Mouse (Mus musculus): Measurements from ENCODE around the gene Frem1. TPM values are rescaled to one million over a fixed set of nuclear protein-coding genes. Genes with fewer than 3 reads are reported as not detected.

The Frem1 gene
- polyA plus RNA-seq, 1 experiment from 2014 or later, result 14.3 TPM

DNA sequence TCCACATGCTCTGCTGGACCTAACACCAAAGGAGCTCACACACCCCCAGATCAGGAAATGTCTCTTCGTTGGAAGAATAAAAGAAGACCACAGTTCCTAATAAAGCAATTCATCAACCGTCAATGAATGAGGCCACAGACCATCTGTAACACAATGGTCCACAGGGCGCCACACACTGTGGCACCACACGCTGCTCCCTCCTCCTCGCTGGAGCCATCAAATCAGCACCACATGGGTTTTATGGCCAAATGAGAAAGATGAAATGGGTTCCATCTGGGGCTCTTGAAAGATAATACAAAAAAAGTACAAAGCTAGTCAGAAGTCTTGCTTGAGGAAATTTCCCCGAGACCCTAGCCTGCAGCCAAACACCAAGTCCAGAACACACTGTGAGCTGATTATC lies 6.9 kb downstream of the Frem1 start:
- Histone ChIP-seq H3K27ac (ENCODE audit: low read length) (no peak overlapping the region), H3K4me2 (replicated peaks; ENCODE audit: low read depth, low read length) (no peak overlapping the region), H3K9ac (replicated peaks; ENCODE audit: low read depth) (no peak overlapping the region), H3K4me3 (ENCODE audit: low read depth, low read length) (no peak overlapping the region), H3K36me3 (ENCODE audit: insufficient read depth, low read length) (no peaks in the 10 kb centered on the region), H3K27me3 (replicated peaks; ENCODE audit: insufficient read depth, low read length) (no peaks in the 10 kb centered on the region), H3K4me1 (ENCODE audit: insufficient read depth, low read depth, low read length) (no peaks in the 10 kb centered on the region), H3K9me3 (ENCODE audit: low read length) (no peaks in the 10 kb centered on the region)
- TF ChIP-seq EP300 (IDR thresholded peaks at IDR 0.05) (no peak), CTCF (IDR thresholded peaks at IDR 0.05) (no peak)
- no peak for DNase-seq (ENCODE audit: low spot score)
- 70% methylated on average over 6 of the region's 6 CpGs for WGBS
- no peak for ATAC-seq

DNA sequence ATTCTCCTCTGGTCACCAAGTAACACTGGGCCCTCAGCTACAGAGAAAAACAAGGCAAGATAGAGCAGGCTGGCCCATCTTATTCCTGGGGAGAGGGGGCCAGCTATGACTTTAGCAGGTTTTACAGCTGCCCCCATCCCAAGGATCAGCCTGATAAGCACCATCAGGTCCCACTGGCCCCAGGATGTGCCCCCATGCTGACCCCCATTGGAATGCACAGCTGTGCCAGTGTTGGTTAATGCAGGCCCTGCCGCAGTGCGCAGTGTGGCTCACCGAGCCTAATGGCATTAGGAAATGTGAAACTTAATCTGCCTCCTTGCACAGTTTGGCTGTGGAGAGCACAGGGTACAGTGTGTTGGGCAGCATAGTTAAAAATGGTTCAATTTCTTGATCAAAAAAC lies 11.4 kb downstream of the Frem1 start:
- no peak for TF ChIP-seq EP300 (IDR thresholded peaks at IDR 0.05)
- no peak for TF ChIP-seq CTCF (IDR thresholded peaks at IDR 0.05)
- no peak overlapping the region for H3K27ac ChIP-seq (ENCODE audit: low read length)
- no peaks in the 10 kb centered on the region for H3K27me3 ChIP-seq (replicated peaks; ENCODE audit: insufficient read depth, low read length)
- H3K4me3 ChIP-seq (ENCODE audit: low read depth, low read length), result no peak overlapping the region
- H3K9me3 ChIP-seq (ENCODE audit: low read length), result no peaks in the 10 kb centered on the region
- H3K9ac ChIP-seq (replicated peaks; ENCODE audit: low read depth), result no peak overlapping the region
- H3K4me1 ChIP-seq (ENCODE audit: insufficient read depth, low read depth, low read length), result no peaks in the 10 kb centered on the region
- 56% methylated on average over 3 of the region's 3 CpGs for WGBS
- DNase-seq (ENCODE audit: low spot score) (no peak), ATAC-seq (no peak)
- no peaks in the 10 kb centered on the region for H3K36me3 ChIP-seq (ENCODE audit: insufficient read depth, low read length)
- H3K4me2 ChIP-seq (replicated peaks; ENCODE audit: low read depth, low read length), result no peak overlapping the region

DNA sequence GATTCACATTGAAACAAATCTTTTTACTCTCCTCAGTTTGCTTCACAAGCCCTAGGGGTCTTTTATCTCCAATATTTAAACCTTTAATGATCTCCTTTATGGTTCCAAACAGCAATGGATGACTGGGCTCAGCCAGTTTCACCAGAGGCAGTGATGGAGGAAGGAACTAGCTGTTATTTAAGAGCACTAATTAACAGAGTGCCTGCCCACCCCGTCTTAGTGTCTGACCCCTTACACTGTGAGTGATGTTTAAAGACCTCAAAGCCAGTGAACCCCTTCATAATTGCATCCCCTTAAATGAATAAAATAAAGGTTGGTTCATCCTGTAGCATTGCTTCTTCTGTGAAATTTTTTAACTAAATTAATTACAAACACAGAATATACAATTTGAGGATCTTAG lies 19.4 kb downstream of the Frem1 start:
- no peak overlapping the region for H3K27ac ChIP-seq (ENCODE audit: low read length)
- no peak overlapping the region for H3K4me3 ChIP-seq (ENCODE audit: low read depth, low read length)
- no peak overlapping the region for H3K4me2 ChIP-seq (replicated peaks; ENCODE audit: low read depth, low read length)
- no peaks in the 10 kb centered on the region for H3K27me3 ChIP-seq (replicated peaks; ENCODE audit: insufficient read depth, low read length)
- H3K36me3 ChIP-seq (ENCODE audit: insufficient read depth, low read length), result no peaks in the 10 kb centered on the region
- TF ChIP-seq EP300 (IDR thresholded peaks at IDR 0.05) (no peak), CTCF (IDR thresholded peaks at IDR 0.05) (no peak)
- WGBS, result 62% methylated on average over 1 of the region's 1 CpGs
- no peaks in the 10 kb centered on the region for H3K4me1 ChIP-seq (ENCODE audit: insufficient read depth, low read depth, low read length)
- ATAC-seq, result no peak
- DNase-seq (ENCODE audit: low spot score), result no peak
- no peak overlapping the region for H3K9ac ChIP-seq (replicated peaks; ENCODE audit: low read depth)
- H3K9me3 ChIP-seq (ENCODE audit: low read length), result no peaks in the 10 kb centered on the region

DNA sequence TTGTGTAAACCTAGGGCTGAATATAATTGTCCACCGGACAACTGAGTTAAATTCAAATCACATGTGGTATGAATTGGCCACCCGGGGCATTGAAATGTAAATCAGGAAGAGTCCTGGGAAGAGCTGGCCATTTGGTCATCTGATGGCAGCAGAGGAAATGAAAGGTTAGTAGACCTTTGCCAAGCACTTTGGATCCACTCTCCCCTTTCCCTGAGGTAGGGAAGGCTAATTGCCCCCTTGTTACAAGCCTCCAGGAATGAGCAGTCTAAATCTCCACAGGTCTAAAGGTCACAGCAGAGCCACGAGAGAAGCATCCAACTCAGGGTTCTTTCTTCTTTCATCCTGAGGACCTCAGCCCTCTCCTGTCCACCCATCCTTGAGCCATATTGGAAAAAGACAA lies 20.5 kb downstream of the Frem1 start:
- no peak overlapping the region for H3K9ac ChIP-seq (replicated peaks; ENCODE audit: low read depth)
- H3K27me3 ChIP-seq (replicated peaks; ENCODE audit: insufficient read depth, low read length), result no peaks in the 10 kb centered on the region
- WGBS, result 46% methylated on average over 3 of the region's 3 CpGs
- no peak overlapping the region for H3K4me3 ChIP-seq (ENCODE audit: low read depth, low read length)
- DNase-seq (ENCODE audit: low spot score), result no peak
- TF ChIP-seq EP300 (IDR thresholded peaks at IDR 0.05), result no peak
- no peak for TF ChIP-seq CTCF (IDR thresholded peaks at IDR 0.05)
- no peaks in the 10 kb centered on the region for H3K36me3 ChIP-seq (ENCODE audit: insufficient read depth, low read length)
- no peak overlapping the region for H3K4me2 ChIP-seq (replicated peaks; ENCODE audit: low read depth, low read length)
- no peak for ATAC-seq
- no peak overlapping the region for H3K27ac ChIP-seq (ENCODE audit: low read length)
- no peaks in the 10 kb centered on the region for H3K9me3 ChIP-seq (ENCODE audit: low read length)
- no peaks in the 10 kb centered on the region for H3K4me1 ChIP-seq (ENCODE audit: insufficient read depth, low read depth, low read length)

DNA sequence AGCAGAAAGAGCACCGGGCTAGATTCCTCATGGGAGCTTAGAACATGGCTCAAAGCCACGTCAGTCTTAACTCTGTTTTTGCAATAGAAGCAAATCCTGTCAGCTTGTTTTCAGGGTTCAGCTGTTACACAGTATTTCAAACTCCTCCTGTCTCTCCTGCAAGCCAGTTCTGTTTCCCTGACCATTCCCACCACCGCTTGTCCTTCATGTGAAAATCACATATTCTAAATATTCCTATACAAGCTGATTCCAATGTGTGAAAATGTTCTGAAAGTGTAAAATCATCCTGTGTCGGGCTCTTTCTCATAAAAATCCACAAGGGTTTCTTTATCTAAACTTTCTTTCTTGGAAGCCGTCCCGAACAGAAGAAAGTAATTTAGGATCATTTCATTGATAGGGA lies 22.0 kb downstream of the Frem1 start:
- no peak overlapping the region for H3K9ac ChIP-seq (replicated peaks; ENCODE audit: low read depth)
- no peak overlapping the region for H3K4me3 ChIP-seq (ENCODE audit: low read depth, low read length)
- WGBS, result 62% methylated on average over 6 of the region's 6 CpGs
- no peaks in the 10 kb centered on the region for H3K9me3 ChIP-seq (ENCODE audit: low read length)
- no peaks in the 10 kb centered on the region for H3K27me3 ChIP-seq (replicated peaks; ENCODE audit: insufficient read depth, low read length)
- ATAC-seq (no peak; the same call in 1 of the 2 replicates), DNase-seq (ENCODE audit: low spot score) (peak; percentile 37)
- H3K27ac ChIP-seq (ENCODE audit: low read length), result no peak overlapping the region
- TF ChIP-seq EP300 (IDR thresholded peaks at IDR 0.05), result no peak
- no peak for TF ChIP-seq CTCF (IDR thresholded peaks at IDR 0.05)
- no peaks in the 10 kb centered on the region for H3K4me1 ChIP-seq (ENCODE audit: insufficient read depth, low read depth, low read length)
- H3K4me2 ChIP-seq (replicated peaks; ENCODE audit: low read depth, low read length), result no peak overlapping the region
- no peaks in the 10 kb centered on the region for H3K36me3 ChIP-seq (ENCODE audit: insufficient read depth, low read length)

DNA sequence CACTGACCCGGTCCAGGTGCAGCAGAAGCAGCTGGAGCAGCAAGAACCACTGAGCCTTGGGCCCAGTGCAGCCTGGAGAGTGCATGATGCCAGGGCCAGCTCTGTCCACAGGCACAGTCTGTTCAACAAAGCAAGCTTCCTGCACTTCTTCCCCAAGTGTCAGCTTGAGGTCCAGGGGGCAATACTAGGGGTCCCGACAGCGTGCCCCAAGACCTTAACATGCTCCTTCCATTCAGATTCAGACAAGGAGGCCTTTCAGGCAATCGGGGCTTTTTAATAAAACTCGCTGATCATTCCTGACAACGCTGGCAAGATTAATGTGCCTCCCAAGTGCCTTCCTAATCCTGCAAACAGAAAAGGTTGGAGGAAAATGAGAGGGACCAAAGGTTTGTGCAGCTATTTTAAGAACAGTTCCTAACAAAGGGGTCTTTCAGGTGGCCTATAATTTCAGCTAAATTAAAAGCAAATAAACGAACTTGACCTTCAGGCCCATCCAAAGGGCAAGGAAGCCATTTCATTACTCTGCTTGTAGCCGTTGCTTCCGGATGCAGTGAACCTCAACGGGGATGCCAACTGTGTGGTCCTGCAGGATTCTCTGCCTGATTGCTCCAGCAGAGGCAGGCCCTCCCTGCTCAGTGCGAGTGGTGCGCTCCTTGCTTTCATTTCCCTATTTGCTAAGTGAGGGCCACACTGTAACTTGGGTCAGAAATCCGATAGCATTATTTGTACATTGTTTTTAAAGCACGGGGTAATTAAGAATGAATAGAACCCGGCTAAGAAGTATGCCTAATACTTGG lies 31.2 kb downstream of the Frem1 start:
- Histone ChIP-seq H3K9ac (replicated peaks; ENCODE audit: low read depth) (no peak overlapping the region), H3K27me3 (replicated peaks; ENCODE audit: insufficient read depth, low read length) (no peaks in the 10 kb centered on the region), H3K36me3 (ENCODE audit: insufficient read depth, low read length) (no peaks in the 10 kb centered on the region), H3K9me3 (ENCODE audit: low read length) (no peaks in the 10 kb centered on the region), H3K4me3 (ENCODE audit: low read depth, low read length) (no peak overlapping the region), H3K27ac (ENCODE audit: low read length) (no peak overlapping the region), H3K4me2 (replicated peaks; ENCODE audit: low read depth, low read length) (no peak overlapping the region), H3K4me1 (ENCODE audit: insufficient read depth, low read depth, low read length) (no peaks in the 10 kb centered on the region)
- no peak for ATAC-seq
- no peak for TF ChIP-seq CTCF (IDR thresholded peaks at IDR 0.05)
- no peak for TF ChIP-seq EP300 (IDR thresholded peaks at IDR 0.05)
- WGBS, result 34% methylated on average over 15 of the region's 15 CpGs
- no peak for DNase-seq (ENCODE audit: low spot score)

All from lung, postnatal 0 days (tissue).